Mouse (Mus musculus) MEL (cell line): ENCODE measurements around the gene Ift22.

Experiments used
- BHLHE40 ChIP-seq: IDR thresholded peaks from 2 replicates; pipeline ENCODE4 v1.6.1; 2012; ENCODE audit warnings: low read depth, mild to moderate bottlenecking, inconsistent platforms, low read length, improper control_type of control experiment, borderline replicate concordance
- CTCF ChIP-seq, 3 experiments: IDR thresholded peaks in 2 of 3; conservative IDR thresholded peaks in 1 of 3; 2 replicates each; pipeline ENCODE4 v1.5.1; 2011 to 2012; ENCODE audit warnings: low read length in 3 of 3, low read depth in 2 of 3, mild to moderate bottlenecking in 2 of 3, improper control_type of control experiment in 1 of 3, inconsistent platforms in 1 of 3, mixed read lengths in 1 of 3, moderate library complexity in 1 of 3; ENCODE audit not compliant: control insufficient read depth in 1 of 3, insufficient read depth in 1 of 3, poor library complexity in 1 of 3, severe bottlenecking in 1 of 3
- E2F4 ChIP-seq: IDR thresholded peaks from 2 replicates; pipeline ENCODE4 v1.6.1; 2011; ENCODE audit warnings: low read depth, low read length, improper control_type of control experiment, borderline replicate concordance
- GATA1 ChIP-seq: IDR thresholded peaks from 2 replicates; pipeline ENCODE4 v1.6.1; 2011; ENCODE audit warnings: low read depth, low read length, improper control_type of control experiment
- JUND ChIP-seq: IDR thresholded peaks from 2 replicates; pipeline ENCODE4 v1.6.1; 2011; ENCODE audit warnings: low read depth, mild to moderate bottlenecking, improper control_type of control experiment, low read length
- MYC ChIP-seq: IDR thresholded peaks from 2 replicates; pipeline ENCODE4 v1.6.1; 2011; ENCODE audit warnings: low read depth, mild to moderate bottlenecking, low read length, improper control_type of control experiment, moderate library complexity
- NRF1 ChIP-seq: IDR thresholded peaks from 2 replicates; pipeline ENCODE4 v1.6.1; 2014; ENCODE audit warnings: low read depth, mild to moderate bottlenecking, inconsistent platforms, low read length, improper control_type of control experiment, moderate library complexity; ENCODE audit not compliant: poor library complexity, insufficient read depth, severe bottlenecking
- POLR2A ChIP-seq, 2 experiments: IDR thresholded peaks; 2 replicates each; pipeline ENCODE4 v1.6.1; 2011 to 2012; ENCODE audit warnings: low read length in 2 of 2, mild to moderate bottlenecking in 2 of 2, control low read depth in 1 of 2, improper control_type of control experiment in 1 of 2, low read depth in 1 of 2, moderate library complexity in 1 of 2; ENCODE audit not compliant: control insufficient read depth in 1 of 2, insufficient read depth in 1 of 2, poor library complexity in 1 of 2
- RAD21 ChIP-seq: IDR thresholded peaks from 2 replicates; pipeline ENCODE4 v1.6.1; 2011; ENCODE audit warnings: mild to moderate bottlenecking, low read depth, low read length, improper control_type of control experiment
- SMC3 ChIP-seq: IDR thresholded peaks from 2 replicates; pipeline ENCODE4 v1.6.1; 2011; ENCODE audit warnings: low read depth, low read length, improper control_type of control experiment
- TAL1 ChIP-seq: IDR thresholded peaks from 2 replicates; pipeline ENCODE4 v1.6.1; 2012; ENCODE audit warnings: mild to moderate bottlenecking, inconsistent platforms, low read length, moderate library complexity, mixed read lengths
- ZC3H11A ChIP-seq: IDR thresholded peaks from 2 replicates; pipeline ENCODE4 v1.6.1; 2012; ENCODE audit warnings: low read depth, mild to moderate bottlenecking, inconsistent platforms, low read length, improper control_type of control experiment
- ZKSCAN1 ChIP-seq: IDR thresholded peaks from 2 replicates; pipeline ENCODE4 v1.6.1; 2012; ENCODE audit warnings: low read depth, mild to moderate bottlenecking, inconsistent platforms, low read length, improper control_type of control experiment, moderate library complexity
- ZMIZ1 ChIP-seq: IDR thresholded peaks from 2 replicates; pipeline ENCODE4 v1.6.1; 2012; ENCODE audit warnings: low read depth, mild to moderate bottlenecking, inconsistent platforms, low read length, improper control_type of control experiment, moderate library complexity

DNA sequence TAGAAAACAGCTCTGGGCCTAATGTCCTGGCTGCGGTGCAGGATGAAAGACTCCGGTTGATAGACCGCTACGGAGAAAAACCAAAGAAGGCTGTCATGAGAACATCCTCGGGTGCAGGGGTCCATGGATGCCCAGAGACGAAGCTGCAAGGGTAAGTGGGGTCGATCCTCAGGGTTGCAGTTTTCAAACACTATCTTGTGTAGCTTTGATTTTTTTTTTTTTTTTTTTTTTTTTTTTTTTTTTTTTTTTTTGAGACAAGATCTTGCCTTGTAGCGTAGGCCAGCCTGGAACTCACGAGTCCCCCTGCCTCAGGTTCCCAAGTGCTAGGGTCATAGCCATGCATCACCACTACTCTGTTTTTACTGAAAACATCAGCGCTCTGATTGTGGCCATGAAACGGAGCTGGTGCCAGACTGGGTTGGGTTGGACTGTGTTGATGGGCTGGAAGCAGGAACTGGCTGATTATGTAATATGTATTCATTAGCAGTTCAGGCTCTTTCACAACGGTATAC is 45.5 kb downstream of the Ift22 start:
- TF ChIP-seq BHLHE40 (no peak), POLR2A (IDR thresholded peaks at IDR 0.05; ENCODE audit: control insufficient read depth in 1 of 2, insufficient read depth in 1 of 2, low read depth in 1 of 2, low read length in 2 of 2, poor library complexity in 1 of 2) (no peak), CTCF (IDR thresholded peaks at IDR 0.05 in 2 of 3, conservative IDR thresholded peaks at IDR 0.05 in 1 of 3; ENCODE audit: control insufficient read depth in 1 of 3, insufficient read depth in 1 of 3, low read depth in 2 of 3, low read length in 3 of 3, poor library complexity in 1 of 3, severe bottlenecking in 1 of 3) (no peak), RAD21 (no peak), ZMIZ1 (no peak), MYC (no peak), E2F4 (no peak), ZKSCAN1 (no peak), TAL1 (no peak), GATA1 (no peak), ZC3H11A (no peak), SMC3 (no peak), NRF1 (no peak), JUND (no peak)
